Mouse (Mus musculus): ENCODE data around the gene Olfr90. TPM values are rescaled to one million over a fixed set of nuclear protein-coding genes. Genes with fewer than 3 reads are reported as not detected.
A peak's percentile ranks its signal among the peaks of the same experiment; 100 is the strongest.

Gene Olfr90
- polyA plus RNA-seq, 1 experiment from 2014 or later = 0.08 TPM

GRCm38 (mm10) chr17:37075181-37075580, 13.1 kb downstream of the Olfr90 start:
- WGBS = 87% methylated on average over 6 of the region's 6 CpGs
- no peak for DNase-seq (ENCODE audit: low spot score)
- Histone ChIP-seq H3K36me3 (peaks cover 67% of the 10 kb centered on the region), H3K4me1 (replicated peaks) (peaks cover 39% of the 10 kb centered on the region), H3K27me3 (ENCODE audit: insufficient read depth, poor library complexity, severe bottlenecking) (no peaks in the 10 kb centered on the region), H3K4me3 (no peak overlapping the region), H3K27ac (no peak overlapping the region), H3K9me3 (no peaks in the 10 kb centered on the region)

GRCm38 (mm10) chr17:37072730-37073276, 15.5 kb downstream of the Olfr90 start:
- peaks cover 15% of the 10 kb centered on the region for H3K4me1 ChIP-seq (replicated peaks)
- H3K36me3 ChIP-seq = peaks cover 91% of the 10 kb centered on the region
- H3K27me3 ChIP-seq (ENCODE audit: insufficient read depth, poor library complexity, severe bottlenecking) = no peaks in the 10 kb centered on the region
- no peak for DNase-seq (ENCODE audit: low spot score)
- WGBS = 40% methylated on average over 11 of the region's 11 CpGs
- no peak overlapping the region for H3K4me3 ChIP-seq
- H3K27ac ChIP-seq = peak overlapping the region; percentile 81
- H3K9me3 ChIP-seq = no peaks in the 10 kb centered on the region

- no peaks in the 10 kb centered on the region for H3K27me3 ChIP-seq (ENCODE audit: insufficient read depth, poor library complexity, severe bottlenecking)
- no peak for DNase-seq (ENCODE audit: low spot score)
- no peaks in the 10 kb centered on the region for H3K9me3 ChIP-seq
- H3K27ac ChIP-seq = peak overlapping the region; percentile 81
- WGBS = 56% methylated on average over 12 of the region's 12 CpGs
- peak overlapping the region; percentile 11; the same call in 1 of the 2 replicates for H3K4me3 ChIP-seq
- peaks cover 97% of the 10 kb centered on the region for H3K36me3 ChIP-seq
- peaks cover 14% of the 10 kb centered on the region for H3K4me1 ChIP-seq (replicated peaks)
Measured at GRCm38 (mm10) chr17:37072080-37072729, 16.1 kb downstream of the Olfr90 start.

- Histone ChIP-seq H3K27me3 (ENCODE audit: insufficient read depth, poor library complexity, severe bottlenecking) (no peaks in the 10 kb centered on the region), H3K36me3 (peaks cover 98% of the 10 kb centered on the region), H3K9me3 (no peaks in the 10 kb centered on the region), H3K4me1 (replicated peaks) (peaks cover 14% of the 10 kb centered on the region), H3K27ac (no peak overlapping the region), H3K4me3 (no peak overlapping the region)
- 88% methylated on average over 8 of the region's 8 CpGs for WGBS
- no peak for DNase-seq (ENCODE audit: low spot score)
Measured at GRCm38 (mm10) chr17:37070121-37070520, 18.2 kb downstream of the Olfr90 start.

- no peak overlapping the region for H3K4me3 ChIP-seq
- H3K36me3 ChIP-seq = peaks cover 98% of the 10 kb centered on the region
- H3K27me3 ChIP-seq (ENCODE audit: insufficient read depth, poor library complexity, severe bottlenecking) = no peaks in the 10 kb centered on the region
- peaks cover 13% of the 10 kb centered on the region for H3K4me1 ChIP-seq (replicated peaks)
- H3K27ac ChIP-seq = no peak overlapping the region
- 88% methylated on average over 1 of the region's 1 CpGs for WGBS
- H3K9me3 ChIP-seq = no peaks in the 10 kb centered on the region
- DNase-seq (ENCODE audit: low spot score) = no peak
Measured at GRCm38 (mm10) chr17:37067861-37068260, 20.4 kb downstream of the Olfr90 start.

- Histone ChIP-seq H3K9me3 (no peaks in the 10 kb centered on the region), H3K27me3 (ENCODE audit: insufficient read depth, poor library complexity, severe bottlenecking) (no peaks in the 10 kb centered on the region), H3K4me1 (replicated peaks) (no peaks in the 10 kb centered on the region), H3K27ac (no peak overlapping the region), H3K36me3 (peaks cover 99% of the 10 kb centered on the region), H3K4me3 (no peak overlapping the region)
- 98% methylated on average over 2 of the region's 2 CpGs for WGBS
- no peak for DNase-seq (ENCODE audit: low spot score)
Measured at GRCm38 (mm10) chr17:37065993-37066392, 22.3 kb downstream of the Olfr90 start.

- Histone ChIP-seq H3K4me1 (replicated peaks) (no peaks in the 10 kb centered on the region), H3K27ac (no peak overlapping the region), H3K36me3 (peaks cover 97% of the 10 kb centered on the region), H3K9me3 (no peaks in the 10 kb centered on the region), H3K4me3 (no peak overlapping the region), H3K27me3 (ENCODE audit: insufficient read depth, poor library complexity, severe bottlenecking) (no peaks in the 10 kb centered on the region)
- 75% methylated on average over 11 of the region's 11 CpGs for WGBS
- DNase-seq (ENCODE audit: low spot score) = no peak
Measured at GRCm38 (mm10) chr17:37063686-37064495, 24.4 kb downstream of the Olfr90 start.

- 79% methylated on average over 10 of the region's 10 CpGs for WGBS
- Histone ChIP-seq H3K27me3 (ENCODE audit: insufficient read depth, poor library complexity, severe bottlenecking) (no peaks in the 10 kb centered on the region), H3K36me3 (peaks cover 97% of the 10 kb centered on the region), H3K9me3 (no peaks in the 10 kb centered on the region), H3K4me3 (no peak overlapping the region), H3K4me1 (replicated peaks) (no peaks in the 10 kb centered on the region), H3K27ac (no peak overlapping the region)
- no peak for DNase-seq (ENCODE audit: low spot score)
Measured at GRCm38 (mm10) chr17:37063063-37063462, 25.2 kb downstream of the Olfr90 start.

GRCm38 (mm10) chr17:37062101-37062641, 26.1 kb downstream of the Olfr90 start:
- no peaks in the 10 kb centered on the region for H3K9me3 ChIP-seq
- H3K4me1 ChIP-seq (replicated peaks) = no peaks in the 10 kb centered on the region
- DNase-seq (ENCODE audit: low spot score) = no peak
- H3K27ac ChIP-seq = no peak overlapping the region
- no peaks in the 10 kb centered on the region for H3K27me3 ChIP-seq (ENCODE audit: insufficient read depth, poor library complexity, severe bottlenecking)
- peaks cover 97% of the 10 kb centered on the region for H3K36me3 ChIP-seq
- H3K4me3 ChIP-seq = no peak overlapping the region
- WGBS = 87% methylated on average over 10 of the region's 10 CpGs

- no peak overlapping the region for H3K4me3 ChIP-seq
- H3K4me1 ChIP-seq (replicated peaks) = no peaks in the 10 kb centered on the region
- H3K9me3 ChIP-seq = no peaks in the 10 kb centered on the region
- H3K36me3 ChIP-seq = peaks cover 97% of the 10 kb centered on the region
- H3K27ac ChIP-seq = no peak overlapping the region
- H3K27me3 ChIP-seq (ENCODE audit: insufficient read depth, poor library complexity, severe bottlenecking) = no peaks in the 10 kb centered on the region
- no peak for DNase-seq (ENCODE audit: low spot score)
- 84% methylated on average over 3 of the region's 3 CpGs for WGBS
Measured at GRCm38 (mm10) chr17:37061435-37061834, 26.9 kb downstream of the Olfr90 start.

GRCm38 (mm10) chr17:37056957-37057356, 31.3 kb downstream of the Olfr90 start:
- H3K27ac ChIP-seq = no peak overlapping the region
- no peaks in the 10 kb centered on the region for H3K27me3 ChIP-seq (ENCODE audit: insufficient read depth, poor library complexity, severe bottlenecking)
- WGBS = 88% methylated on average over 6 of the region's 6 CpGs
- no peaks in the 10 kb centered on the region for H3K9me3 ChIP-seq
- peaks cover 8% of the 10 kb centered on the region for H3K4me1 ChIP-seq (replicated peaks)
- H3K4me3 ChIP-seq = no peak overlapping the region
- DNase-seq (ENCODE audit: low spot score) = no peak
- peaks cover 88% of the 10 kb centered on the region for H3K36me3 ChIP-seq

- Histone ChIP-seq H3K27ac (no peak overlapping the region), H3K9me3 (no peaks in the 10 kb centered on the region), H3K36me3 (peaks cover 38% of the 10 kb centered on the region), H3K4me3 (peak overlapping the region; percentile 81), H3K27me3 (ENCODE audit: insufficient read depth, poor library complexity, severe bottlenecking) (peaks cover 31% of the 10 kb centered on the region), H3K4me1 (replicated peaks) (peaks cover 55% of the 10 kb centered on the region)
- 53% methylated on average over 4 of the region's 4 CpGs for WGBS
- no peak for DNase-seq (ENCODE audit: low spot score)
Measured at GRCm38 (mm10) chr17:37051745-37052144, 36.6 kb downstream of the Olfr90 start.

- peaks cover 34% of the 10 kb centered on the region for H3K27me3 ChIP-seq (ENCODE audit: insufficient read depth, poor library complexity, severe bottlenecking)
- peak overlapping the region; percentile 90 for H3K27ac ChIP-seq
- no peaks in the 10 kb centered on the region for H3K9me3 ChIP-seq
- H3K4me3 ChIP-seq = peak overlapping the region; percentile 81
- WGBS = under 1% methylated on average over 27 of the region's 27 CpGs
- peak; percentile 53 for DNase-seq (ENCODE audit: low spot score)
- peaks cover 59% of the 10 kb centered on the region for H3K4me1 ChIP-seq (replicated peaks)
- H3K36me3 ChIP-seq = peaks cover 30% of the 10 kb centered on the region
Measured at GRCm38 (mm10) chr17:37050876-37051275, 37.4 kb downstream of the Olfr90 start.
